Mouse (Mus musculus) skeletal muscle tissue, adult 2 months (tissue): ENCODE data around the gene Mff.
A peak's percentile ranks its signal among the peaks of the same experiment; 100 is the strongest.

Source experiments
- DNase-seq: peaks from one replicate; pipeline ENCODE4 v3.0.0-alpha.2; 2012; ENCODE audit warnings: low read depth, low spot score

Gene Mff

DNA sequence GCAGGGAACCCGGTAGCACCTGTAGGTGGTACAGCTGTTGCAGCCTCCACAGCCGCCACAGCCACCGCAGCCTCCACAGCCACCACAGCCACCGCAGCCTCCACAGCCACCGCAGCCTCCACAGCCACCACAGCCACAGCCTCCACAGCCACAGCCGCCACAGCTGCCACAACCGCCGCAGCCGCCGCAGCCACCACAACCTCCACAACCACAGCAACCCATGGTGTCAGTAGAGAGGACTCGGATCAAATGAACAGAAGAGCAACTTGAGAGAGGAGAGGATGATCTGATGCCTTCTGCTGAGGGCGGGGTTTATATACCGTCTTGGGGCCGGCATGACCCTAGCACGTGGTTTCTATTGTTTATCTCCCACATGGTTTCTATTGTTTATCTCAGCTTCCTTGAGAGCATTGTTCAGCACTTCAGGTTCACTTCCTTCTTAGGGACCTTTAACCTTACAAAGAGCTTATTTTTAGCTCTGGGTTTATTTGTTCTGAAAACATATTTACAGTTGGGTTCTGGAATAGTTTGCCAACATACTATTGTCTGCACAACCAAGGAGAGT is 46.4 kb downstream of the Mff start, which contains the start of gene Gm47791:
Gm47791 (minus strand) TSS at position 222 of the 565 bp plus-strand sequence.
- DNase-seq: no peak

DNA sequence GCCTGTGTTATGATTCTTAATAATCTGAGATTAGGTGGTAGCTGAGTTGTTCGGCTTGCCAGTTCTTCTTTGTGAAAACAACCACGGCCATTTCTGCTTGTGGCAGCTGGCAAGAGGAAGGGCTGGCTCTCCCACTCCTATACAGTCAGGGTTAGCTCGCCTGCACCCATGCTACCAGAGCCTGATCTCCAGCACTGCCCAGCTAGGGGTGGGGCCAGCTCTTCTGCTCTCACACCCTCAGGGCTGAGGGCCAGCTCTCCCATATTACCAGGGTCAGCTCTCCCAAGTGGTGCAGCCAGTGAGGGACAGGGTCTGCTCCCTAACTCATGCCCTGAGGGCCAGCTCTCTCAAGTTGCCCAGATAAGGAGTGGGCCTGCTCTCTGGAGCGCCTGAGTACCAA is 47.7 kb downstream of the Mff start:
- no peak for DNase-seq

DNA sequence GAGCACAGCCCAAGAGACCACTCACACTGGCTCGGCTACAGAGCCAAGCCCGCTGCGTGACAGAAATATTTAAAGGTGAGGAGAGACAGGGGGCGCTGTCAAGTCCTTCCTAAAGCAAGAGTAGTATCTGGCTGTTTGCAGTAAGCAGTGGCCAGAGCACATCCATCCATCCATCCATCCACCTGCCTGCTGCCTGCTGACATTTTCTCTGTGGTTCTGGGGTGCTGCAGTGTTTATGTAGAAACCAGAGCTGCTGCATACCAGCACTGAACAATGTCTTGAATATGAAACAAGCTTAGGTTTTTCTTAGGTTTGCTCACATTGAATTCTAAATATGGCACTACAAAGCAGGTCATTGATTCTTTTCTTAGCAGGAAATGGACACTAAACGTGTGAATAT is 48.5 kb downstream of the Mff start:
- no peak for DNase-seq

DNA sequence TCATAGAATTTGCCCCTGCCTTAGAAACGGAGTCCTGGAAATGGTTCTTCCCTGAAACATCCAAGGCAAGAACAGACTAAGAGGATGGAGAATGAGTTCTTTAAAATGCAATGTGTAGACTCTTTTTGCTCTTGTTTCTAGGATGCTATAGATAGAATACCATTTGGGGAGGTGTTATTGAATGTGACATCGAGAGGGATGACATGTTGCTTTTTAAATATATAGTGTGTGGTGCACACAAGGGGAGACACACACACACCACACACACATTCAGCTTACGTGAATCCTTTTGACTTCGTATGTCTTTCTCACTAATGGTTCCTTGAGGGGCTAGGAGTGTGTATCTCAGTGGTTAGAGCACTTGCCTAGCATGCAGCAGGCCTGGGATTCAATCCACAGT is 50.6 kb downstream of the Mff start:
- DNase-seq: no peak

DNA sequence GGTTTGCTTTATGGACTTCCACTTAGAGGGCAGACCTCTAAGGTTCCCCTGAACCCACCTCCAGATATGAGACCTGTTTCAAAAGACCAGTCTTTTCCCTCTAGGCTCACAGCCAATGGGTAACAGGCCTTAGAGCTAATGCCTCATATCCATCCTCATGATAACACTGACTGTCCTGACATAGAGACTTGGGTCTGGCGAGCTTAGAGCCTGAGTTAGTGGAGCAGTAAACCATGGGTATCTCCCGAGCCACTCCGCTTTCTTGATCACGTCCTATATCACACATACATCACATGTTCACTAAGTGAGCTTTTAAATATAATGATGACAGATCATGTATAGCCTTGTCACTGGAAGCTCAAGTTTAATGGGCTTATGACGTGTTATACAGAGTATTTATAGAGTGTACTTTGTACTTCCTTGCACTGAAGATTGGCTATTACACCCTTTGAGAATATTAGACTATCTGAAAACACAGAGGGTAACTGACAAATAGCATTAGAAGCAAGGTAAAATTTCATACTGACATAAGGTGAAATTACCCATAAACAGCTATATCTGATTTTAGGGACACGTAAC is 54.8 kb downstream of the Mff start:
- no peak for DNase-seq

DNA sequence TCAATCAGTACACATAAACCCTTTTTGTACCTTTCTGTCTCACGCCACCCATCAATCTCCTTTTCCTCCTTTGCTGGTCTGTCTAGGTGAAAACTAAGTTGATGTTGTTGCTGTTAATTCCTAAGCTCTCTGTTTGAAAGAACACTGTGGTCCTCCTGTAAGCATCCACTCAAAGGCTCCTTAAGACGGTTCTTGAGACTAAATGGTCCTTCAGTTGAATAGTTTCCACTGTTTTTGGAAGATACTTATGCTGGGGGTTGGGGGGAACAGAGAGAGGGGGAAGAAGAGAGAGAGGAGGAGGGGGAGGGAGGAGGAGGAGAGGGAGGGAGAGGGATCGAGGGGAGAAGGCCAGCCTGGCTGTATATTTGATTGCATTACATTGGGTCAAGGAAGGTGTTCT is 58.9 kb downstream of the Mff start:
- DNase-seq: no peak

DNA sequence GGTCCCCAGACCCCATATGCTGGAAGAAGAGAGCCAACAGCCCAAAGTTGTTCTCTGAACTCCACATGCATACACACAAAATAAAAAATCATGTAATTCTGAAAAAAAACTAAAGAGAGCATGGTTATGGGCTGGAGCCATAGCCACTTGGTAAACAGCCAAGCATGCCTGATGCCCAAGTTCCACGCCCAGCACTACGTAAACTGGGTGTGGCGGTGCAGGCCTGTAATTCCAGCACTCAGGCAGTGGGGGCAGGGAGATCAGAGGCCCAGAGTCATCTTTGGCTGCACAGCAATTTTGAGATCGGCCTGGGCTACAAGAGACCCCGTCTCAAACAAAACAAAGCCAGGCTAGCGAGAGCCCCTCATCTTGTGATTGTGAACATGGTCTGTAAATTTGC is 60.9 kb downstream of the Mff start:
- peak; percentile 35 for DNase-seq

DNA sequence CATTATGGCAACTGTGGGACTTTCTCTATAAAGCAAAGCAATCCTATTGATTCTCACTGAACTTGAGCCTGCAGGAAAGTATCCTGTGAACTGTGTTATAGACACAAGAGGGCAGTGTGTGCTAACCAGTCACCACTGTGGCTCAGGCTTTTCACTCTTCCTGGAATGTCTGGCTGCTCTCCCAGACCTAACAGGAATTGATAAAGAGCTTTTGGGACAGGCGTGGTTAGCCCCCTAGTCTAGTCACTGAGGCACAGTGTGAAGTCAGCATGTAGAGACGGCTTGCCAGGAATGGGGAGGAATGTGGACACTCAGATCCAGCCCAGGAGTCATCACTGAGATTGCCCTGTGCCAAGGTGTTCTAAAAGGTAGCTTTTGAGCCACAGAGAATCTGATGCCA is 62.7 kb downstream of the Mff start:
- DNase-seq: peak; percentile 61

DNA sequence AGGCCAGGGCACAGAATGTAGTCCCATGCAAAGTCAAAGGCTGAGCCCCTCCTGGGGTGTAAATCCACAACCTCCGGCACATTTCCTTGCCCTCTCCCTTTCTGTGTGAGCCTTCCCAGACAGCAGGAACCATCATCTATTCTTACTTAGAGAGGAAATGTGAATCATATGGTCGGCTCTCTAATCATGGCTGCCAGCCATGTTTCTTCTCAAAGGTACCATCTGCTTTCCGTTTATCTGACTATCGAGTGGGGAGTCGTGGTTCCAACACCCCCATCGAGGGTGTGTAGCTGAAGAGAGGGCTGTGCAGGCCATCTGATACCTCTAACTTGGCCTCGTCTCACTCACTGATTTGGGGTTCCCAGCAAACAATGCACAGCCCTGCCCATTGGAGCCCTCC is 63.4 kb downstream of the Mff start:
- DNase-seq: no peak

DNA sequence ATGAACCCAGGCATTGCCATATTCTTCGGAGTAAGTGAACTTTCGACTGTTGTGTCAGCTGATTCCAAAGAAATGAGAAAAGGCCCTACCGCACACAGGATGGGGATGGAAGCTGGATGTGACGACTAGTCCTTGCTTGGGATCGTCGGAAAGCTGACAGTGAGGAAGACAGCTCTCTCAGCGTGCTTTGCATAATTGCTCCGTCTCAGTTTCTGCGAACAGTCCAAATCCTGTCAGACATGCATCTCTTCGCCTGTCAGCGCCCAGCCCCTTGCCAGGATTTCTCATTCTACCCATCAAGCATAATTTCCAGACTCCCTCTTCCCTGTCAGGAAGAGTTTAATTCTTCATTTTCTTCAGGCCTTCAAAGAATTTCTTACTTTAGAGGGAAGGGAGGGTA is 66.4 kb downstream of the Mff start:
- DNase-seq: no peak

DNA sequence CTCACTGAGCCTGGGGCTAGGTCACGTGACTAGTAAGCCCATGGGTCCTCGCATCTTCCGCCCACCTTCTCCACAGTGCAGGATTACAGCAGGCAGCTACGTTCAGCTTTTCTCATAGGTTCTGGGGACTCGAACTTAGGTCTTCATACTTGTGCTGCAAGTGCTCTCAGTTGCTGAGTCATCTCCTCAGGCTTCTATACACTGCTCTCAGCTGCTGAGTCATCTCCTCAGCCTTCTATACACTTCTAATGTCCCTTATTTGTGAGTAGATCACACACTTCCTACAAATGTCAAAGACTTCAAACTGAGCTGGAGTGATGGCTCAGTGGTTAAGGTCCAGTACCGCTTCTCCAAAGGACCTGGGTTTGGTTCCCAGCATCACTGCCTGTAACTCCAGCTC is 67.5 kb downstream of the Mff start:
- no peak for DNase-seq

DNA sequence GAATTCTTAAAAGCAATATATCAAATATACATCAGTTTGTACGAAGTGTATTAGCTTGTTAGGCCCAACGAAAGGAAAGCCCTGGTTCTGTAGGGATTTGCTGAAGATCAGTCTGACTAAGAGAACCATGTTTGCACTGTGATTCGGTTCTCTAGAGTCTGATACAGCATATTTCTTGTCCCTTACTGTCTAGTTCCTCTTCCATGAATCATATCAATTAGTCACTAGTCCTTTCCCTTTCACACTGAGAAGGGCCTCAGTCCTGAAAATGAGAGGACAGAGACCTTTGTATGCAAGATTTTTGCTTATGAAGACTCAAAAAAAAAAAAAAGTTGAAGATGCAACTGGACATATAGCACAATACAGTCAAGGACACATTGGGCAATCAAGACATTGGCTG is 68.4 kb downstream of the Mff start:
- no peak for DNase-seq

DNA sequence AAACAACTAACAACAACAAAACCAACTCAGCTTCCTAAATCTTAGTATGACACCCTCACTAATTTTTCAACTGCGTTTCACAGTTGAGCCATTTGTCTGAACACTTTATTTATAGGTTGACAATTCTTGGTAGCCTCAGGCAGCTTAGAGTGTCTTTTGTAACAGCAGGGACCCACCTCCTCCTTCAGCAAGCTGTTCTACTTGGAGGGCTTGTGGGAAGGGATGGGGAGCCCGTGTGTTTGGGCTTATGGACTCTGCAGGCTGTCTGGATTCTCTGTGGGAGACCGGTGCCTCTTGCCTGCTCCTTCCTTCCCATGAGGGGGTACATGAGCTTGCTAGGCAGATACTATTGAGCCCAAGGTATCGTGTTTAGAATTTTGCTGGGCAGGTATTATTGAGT is 69.3 kb downstream of the Mff start:
- DNase-seq: no peak

DNA sequence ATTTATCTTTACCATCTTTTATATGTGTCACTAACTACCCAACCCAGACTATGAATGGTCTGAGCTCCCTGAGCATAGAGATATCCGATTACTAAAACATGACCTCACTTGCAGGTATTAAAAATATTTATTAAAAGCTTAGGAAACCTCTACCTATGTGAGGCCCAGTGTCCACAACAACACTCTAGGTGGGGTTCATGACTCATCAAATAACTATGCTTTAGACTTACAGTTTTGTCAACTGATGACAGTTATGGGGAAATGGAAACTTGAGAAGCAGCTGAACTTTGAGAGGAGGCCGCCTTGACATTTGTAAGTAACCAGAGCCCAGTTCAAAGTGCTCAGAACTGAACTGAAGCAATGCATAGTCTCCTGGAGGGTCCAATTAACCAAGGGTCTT is 70.5 kb downstream of the Mff start:
- DNase-seq: no peak

DNA sequence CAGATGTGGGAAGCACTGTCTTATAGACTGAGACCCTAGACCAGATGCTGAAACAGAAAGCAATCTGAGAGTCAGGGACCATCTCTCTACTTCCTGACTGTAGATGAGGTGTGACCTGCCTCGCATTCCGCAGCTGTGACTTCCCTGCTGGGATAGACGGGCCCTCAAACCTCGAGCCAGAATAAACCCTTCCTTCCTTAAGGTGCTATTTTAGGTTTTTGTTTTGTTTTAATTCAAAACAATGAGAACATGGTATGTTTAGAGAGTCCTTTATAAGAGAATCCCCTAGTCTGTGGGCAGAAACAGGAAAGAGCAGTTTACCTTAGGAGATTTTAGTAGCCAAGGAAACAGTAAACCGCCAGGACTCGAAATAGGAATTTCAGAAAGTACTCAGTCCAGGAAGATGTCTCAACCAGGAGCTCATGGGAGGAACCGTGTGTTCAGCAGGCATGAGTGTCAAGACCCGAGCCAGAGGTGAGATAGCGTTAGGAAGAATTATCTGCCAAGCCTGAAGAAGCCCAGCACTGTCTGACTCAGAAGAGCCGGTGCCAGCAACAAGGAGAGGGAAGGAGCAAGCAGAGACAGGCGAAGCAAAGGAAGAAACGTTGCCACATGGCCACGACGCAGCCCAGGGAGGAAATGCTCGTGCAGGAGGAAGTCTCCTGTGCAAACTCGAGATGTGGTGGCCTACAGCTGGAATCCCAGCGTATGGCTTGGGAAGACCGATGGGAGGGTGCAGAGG is 71.2 kb downstream of the Mff start:
- DNase-seq: peak; percentile 32

DNA sequence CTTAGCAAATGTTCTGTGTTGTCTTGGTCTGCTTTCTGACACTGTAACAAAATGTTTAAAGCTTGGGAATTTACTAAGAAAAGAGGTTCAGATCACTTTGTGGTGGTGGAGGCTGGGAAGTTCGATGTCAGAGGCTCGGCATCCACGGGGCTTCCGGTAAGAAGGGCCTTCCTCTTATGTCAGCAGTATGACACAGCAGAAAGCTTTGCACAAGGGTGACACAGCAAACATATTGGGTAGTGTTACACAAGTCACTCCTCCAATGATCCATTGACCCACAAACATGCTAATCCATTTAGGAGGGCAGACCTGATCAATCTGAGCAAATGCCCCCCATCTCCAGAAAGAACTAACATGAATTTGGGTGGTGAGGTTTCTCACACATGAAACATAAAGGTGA is 72.4 kb downstream of the Mff start:
- DNase-seq: no peak

DNA sequence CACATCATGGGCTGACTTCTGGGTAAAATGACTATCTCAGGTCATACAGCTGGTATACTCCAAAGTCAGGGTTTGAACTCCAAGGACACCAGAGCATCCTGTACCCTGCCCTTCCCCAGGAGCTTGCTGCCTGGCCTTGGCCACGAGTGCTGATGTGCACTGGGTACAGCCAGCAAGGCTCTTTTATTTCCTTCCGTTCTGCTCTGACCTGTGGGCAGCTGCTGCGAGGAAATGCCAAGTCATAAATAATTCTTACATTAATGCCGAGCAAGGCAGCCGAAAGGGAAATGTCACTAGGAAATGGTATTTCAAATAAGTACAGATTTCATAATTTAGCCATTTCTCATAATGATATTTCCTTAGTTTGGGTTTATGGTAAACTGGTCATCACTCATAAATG is 73.6 kb downstream of the Mff start:
- peak; percentile 9 for DNase-seq

DNA sequence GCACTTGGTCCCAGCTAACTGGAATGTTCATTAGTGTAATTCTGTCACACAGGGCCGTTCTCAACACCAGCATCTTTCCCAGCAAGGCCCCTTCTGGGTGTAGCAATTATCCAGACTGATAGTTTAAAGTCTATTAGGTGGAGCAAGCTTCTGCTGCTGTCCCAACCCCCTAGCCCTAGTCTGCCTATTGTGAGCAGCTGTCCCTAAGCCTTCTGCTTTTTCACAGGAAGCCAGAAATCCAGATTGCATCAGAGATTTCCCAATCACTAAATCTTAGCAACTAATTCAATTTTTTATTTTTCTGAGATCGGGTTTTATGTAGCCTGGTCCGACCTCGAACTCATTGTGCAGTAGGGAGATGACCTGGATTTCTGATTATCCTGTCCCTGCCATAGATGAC is 74.2 kb downstream of the Mff start:
- peak; percentile 46 for DNase-seq

DNA sequence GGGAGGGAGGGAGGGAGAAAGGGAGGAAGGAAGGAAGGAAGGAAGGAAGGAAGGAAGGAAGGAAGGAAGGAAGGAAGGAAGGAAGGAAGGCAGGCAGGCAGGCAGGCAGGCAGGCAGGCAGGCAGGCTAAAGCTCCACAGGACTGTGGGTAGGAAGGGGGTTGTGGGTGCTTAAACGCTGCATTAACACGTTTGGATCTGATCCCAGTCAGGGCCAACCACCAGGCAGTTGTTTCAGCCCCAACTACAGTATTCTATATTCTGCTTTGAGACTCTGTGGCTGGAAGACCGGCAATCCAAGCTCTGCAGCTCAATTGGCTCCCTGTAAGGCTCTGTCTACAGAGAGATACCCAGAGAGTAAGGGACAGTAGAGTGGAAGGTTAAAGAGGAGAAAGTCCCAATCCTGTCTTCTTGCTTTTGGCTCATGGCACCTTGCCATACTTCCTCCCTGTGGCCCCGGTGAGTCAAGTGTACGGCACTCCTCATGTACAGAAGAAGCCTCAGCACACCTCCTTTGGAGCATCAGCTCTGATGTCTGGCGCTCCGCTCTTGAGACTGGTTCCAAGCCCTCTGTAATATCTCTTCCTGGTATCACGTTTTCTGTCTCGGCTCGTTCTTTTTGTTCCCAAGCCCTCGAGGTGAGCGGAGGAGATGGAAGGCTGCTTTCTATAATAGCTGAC is 76.6 kb downstream of the Mff start:
- DNase-seq: no peak
